Mouse (Mus musculus) neural tube, embryonic 13.5 days (tissue): Measurements from ENCODE around the gene Kdm2a. TPM values are rescaled to one million over a fixed set of nuclear protein-coding genes. Genes with fewer than 3 reads are reported as not detected.

Source experiments
- ATAC-seq: fragments of 200-750 bp; cut with Nextera tagmentation; 2 replicates; pipeline ENCODE4 v1.8.0; 2017; ENCODE audit warnings: low read depth, mild to moderate bottlenecking, moderate TSS enrichment, moderate library complexity
- H3K27ac ChIP-seq: fragments of 300-500 bp; sonication (generic); replicated peaks from 2 replicates; pipeline ENCODE4 v1.5.1; 2015; ENCODE audit warnings: moderate library complexity, mild to moderate bottlenecking, inconsistent platforms
- H3K27me3 ChIP-seq: fragments of 300-500 bp; sonication (generic); 2 replicates; pipeline ENCODE4 v1.6.1; 2015; ENCODE audit warnings: mild to moderate bottlenecking, inconsistent platforms
- H3K36me3 ChIP-seq: fragments of 300-500 bp; sonication (generic); 2 replicates; pipeline ENCODE4 v1.6.1; 2015; ENCODE audit warnings: mild to moderate bottlenecking, inconsistent platforms
- H3K4me1 ChIP-seq: fragments of 300-500 bp; sonication (generic); replicated peaks from 2 replicates; pipeline ENCODE4 v1.6.1; 2015; ENCODE audit warnings: inconsistent platforms
- H3K4me2 ChIP-seq: fragments of 300-500 bp; sonication (generic); 2 replicates; pipeline ENCODE4 v1.6.1; 2015; ENCODE audit warnings: inconsistent platforms, mild to moderate bottlenecking, moderate library complexity
- H3K4me3 ChIP-seq: fragments of 300-500 bp; sonication (generic); 2 replicates; pipeline ENCODE4 v1.5.1; 2015; ENCODE audit warnings: mild to moderate bottlenecking, inconsistent platforms
- H3K9ac ChIP-seq: fragments of 300-500 bp; sonication (generic); 2 replicates; pipeline ENCODE4 v1.6.1; 2015; ENCODE audit warnings: moderate library complexity, mild to moderate bottlenecking, inconsistent platforms
- H3K9me3 ChIP-seq: fragments of 300-500 bp; sonication (generic); 2 replicates; pipeline ENCODE4 v1.6.1; 2016; ENCODE audit warnings: inconsistent platforms
- WGBS: fragments of 180-500 bp; shearing (Covaris S2); methylation state at CpG from one replicate; pipeline ENCODE4 v1.1.7; 2015; 5-methylcytosine and 5-hydroxymethylcytosine counted together
- polyA plus RNA-seq: library from polyadenylated mRNA; unstranded; fragments of >200 nt; fragmentation: Nextera tagmentation; extraction: Ambion mirVana; gene quantifications from 2 replicates; pipeline ENCODE4 v1.2.1, GENCODE M21; 2015

Gene Kdm2a
- polyA plus RNA-seq, 1 experiment from 2014 or later = 38.2 TPM

DNA sequence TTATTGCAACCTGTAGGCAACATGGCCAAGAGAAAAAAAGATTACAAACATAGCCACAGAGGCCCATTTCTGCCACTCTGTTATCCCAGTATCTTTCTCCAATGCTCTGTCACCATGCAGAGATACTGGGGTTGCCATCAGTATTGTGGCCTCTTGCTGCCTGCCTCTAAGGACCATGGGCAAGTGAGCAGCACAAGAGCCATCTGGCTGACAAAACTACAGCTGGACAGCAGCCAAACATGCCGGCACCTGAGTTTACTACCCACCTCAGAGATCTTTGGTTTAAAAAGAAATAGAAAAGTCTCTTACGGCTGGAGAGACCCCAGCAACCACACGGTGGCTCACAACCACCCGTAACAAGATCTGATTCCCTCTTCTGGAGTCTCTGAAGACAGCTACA, 78.8 kb downstream of the Kdm2a start:
- Histone ChIP-seq H3K27me3 (no peaks in the 10 kb centered on the region), H3K9ac (no peak overlapping the region), H3K9me3 (no peaks in the 10 kb centered on the region), H3K4me1 (no peaks in the 10 kb centered on the region), H3K36me3 (peaks cover 86% of the 10 kb centered on the region), H3K4me3 (no peak overlapping the region), H3K27ac (no peak overlapping the region), H3K4me2 (no peak overlapping the region)
- 82% methylated on average over 4 of the region's 4 CpGs for WGBS
- no peak for ATAC-seq

- no peak overlapping the region for H3K9ac ChIP-seq
- no peak overlapping the region for H3K4me2 ChIP-seq
- peaks cover 75% of the 10 kb centered on the region for H3K36me3 ChIP-seq
- H3K27ac ChIP-seq = no peak overlapping the region
- ATAC-seq = no peak
- H3K9me3 ChIP-seq = no peaks in the 10 kb centered on the region
- no peaks in the 10 kb centered on the region for H3K4me1 ChIP-seq
- 93% methylated on average over 3 of the region's 3 CpGs for WGBS
- no peaks in the 10 kb centered on the region for H3K27me3 ChIP-seq
- H3K4me3 ChIP-seq = no peak overlapping the region
These were observed 80.9 kb downstream of the Kdm2a start for GRCm38 (mm10) chr19:4317181-4317580.

DNA sequence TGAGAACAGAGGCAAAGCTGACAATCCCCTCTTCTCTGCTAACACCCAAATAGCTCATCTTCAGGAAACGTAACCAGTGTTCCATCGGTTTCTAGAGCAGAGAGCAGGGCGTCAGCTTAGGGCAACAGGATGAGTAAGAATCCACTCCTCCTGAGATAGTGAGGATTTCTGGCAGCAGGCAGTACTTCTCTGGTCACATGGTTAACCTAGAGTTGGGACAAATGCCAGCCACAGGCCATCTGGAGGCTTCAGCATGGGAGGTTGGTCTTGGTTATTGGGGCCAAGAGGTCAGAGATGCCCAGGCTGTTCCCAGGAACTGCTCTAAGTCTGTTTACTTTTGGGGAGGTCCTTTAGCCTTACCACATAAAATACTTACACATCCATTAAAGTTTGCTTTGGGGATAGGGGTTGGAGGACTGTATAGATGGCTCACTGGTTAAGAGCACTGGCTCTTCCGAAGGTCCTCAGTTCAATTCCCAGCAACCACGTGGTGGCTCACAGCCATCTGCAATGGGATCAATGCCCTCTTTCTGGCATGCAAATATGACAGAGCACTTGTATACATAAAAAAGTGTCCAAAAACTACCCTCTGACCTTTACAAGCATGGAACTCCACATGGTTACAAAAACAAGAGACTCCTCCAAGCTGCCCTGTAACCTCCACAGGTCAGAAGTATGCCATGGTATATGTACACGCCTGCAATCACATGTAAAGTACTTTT, 82.7 kb downstream of the Kdm2a start:
- Histone ChIP-seq H3K36me3 (peaks cover 58% of the 10 kb centered on the region), H3K9me3 (no peaks in the 10 kb centered on the region)

GRCm38 (mm10) chr19:4309776-4310185, 88.3 kb downstream of the Kdm2a start:
- Histone ChIP-seq H3K9me3 (no peaks in the 10 kb centered on the region), H3K4me3 (no peak overlapping the region), H3K27me3 (no peaks in the 10 kb centered on the region), H3K27ac (no peak overlapping the region), H3K36me3 (peaks cover 9% of the 10 kb centered on the region), H3K4me1 (peaks cover 15% of the 10 kb centered on the region), H3K4me2 (no peak overlapping the region), H3K9ac (no peak overlapping the region)
- ATAC-seq = no peak

More for the DNA sequence above, 82.7 kb downstream of the Kdm2a start:
- 80% methylated on average over 6 of the region's 6 CpGs for WGBS
- no peak overlapping the region for H3K27ac ChIP-seq
- no peak for ATAC-seq
- H3K4me1 ChIP-seq = no peaks in the 10 kb centered on the region
- no peak overlapping the region for H3K9ac ChIP-seq
- H3K27me3 ChIP-seq = no peaks in the 10 kb centered on the region
- no peak overlapping the region for H3K4me3 ChIP-seq
- H3K4me2 ChIP-seq = no peak overlapping the region

DNA sequence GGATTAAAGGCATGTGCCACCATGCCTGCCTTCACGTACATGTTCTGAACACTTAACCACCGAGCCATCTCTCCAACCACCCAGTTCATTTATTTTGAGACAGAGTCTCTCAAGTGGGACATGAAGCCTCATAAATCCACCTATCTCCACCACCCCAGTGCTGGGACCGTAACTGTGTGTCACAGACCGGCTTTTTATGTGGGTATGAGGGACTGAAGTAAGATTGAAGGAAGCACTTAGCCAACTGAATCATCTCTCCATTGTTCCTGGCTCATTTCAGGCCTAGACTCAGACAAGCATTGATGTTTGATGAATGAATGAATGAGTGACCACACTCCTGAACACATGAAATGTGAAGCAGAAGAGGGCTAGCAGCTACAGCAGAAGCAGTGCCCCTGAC, 88.8 kb downstream of the Kdm2a start:
- Histone ChIP-seq H3K4me1 (peaks cover 20% of the 10 kb centered on the region), H3K9me3 (no peaks in the 10 kb centered on the region), H3K36me3 (peaks cover 9% of the 10 kb centered on the region), H3K4me2 (no peak overlapping the region), H3K9ac (no peak overlapping the region), H3K4me3 (no peak overlapping the region), H3K27ac (no peak overlapping the region), H3K27me3 (no peaks in the 10 kb centered on the region)
- no peak for ATAC-seq
- WGBS = 91% methylated on average over 4 of the region's 4 CpGs

DNA sequence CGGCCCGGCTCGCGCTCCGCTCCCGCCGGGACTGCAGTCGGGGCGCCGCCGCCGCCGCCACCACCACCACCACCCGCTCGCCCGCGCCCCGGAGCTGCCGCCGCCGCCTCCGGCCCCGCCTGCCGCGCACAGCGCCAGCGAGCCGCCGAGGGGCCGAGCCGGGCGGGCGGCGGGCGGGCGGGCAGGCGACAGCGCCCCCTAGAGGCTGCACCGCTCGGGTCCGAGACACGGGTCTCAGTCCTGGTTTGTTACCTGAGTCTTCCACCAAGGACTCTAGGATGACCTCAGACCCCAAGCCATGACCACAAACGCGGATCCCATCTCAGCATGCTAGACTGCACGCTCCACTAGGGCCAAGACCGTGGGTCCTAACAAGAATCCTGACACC, 91.9 kb downstream of the Kdm2a start, which contains the start of gene Grk2:
Gene Grk2 (minus strand): TSS at position 33 of the 388 bp plus-strand sequence.
- Histone ChIP-seq H3K4me1 (peaks cover 51% of the 10 kb centered on the region), H3K4me2 (peak within 1 kb of the TSS; percentile 85), H3K9me3 (no peaks in the 10 kb centered on the region), H3K27ac (peak within 1 kb of the TSS; percentile 89), H3K27me3 (no peaks in the 10 kb centered on the region), H3K36me3 (no peaks in the 10 kb centered on the region), H3K4me3 (peak within 1 kb of the TSS; percentile 94), H3K9ac (peak within 1 kb of the TSS; percentile 99)
- peak; percentile 68 for ATAC-seq
- WGBS = under 1% methylated on average over 10 of the region's 46 CpGs

- peaks cover 57% of the 10 kb centered on the region for H3K4me1 ChIP-seq
These were observed 92.4 kb downstream of the Kdm2a start for GRCm38 (mm10) chr19:4305491-4306189.

GRCm38 (mm10) chr19:4304871-4305321, 93.2 kb downstream of the Kdm2a start:
- peaks cover 64% of the 10 kb centered on the region for H3K4me1 ChIP-seq
- H3K27ac ChIP-seq = no peak overlapping the region; the same call in 1 of the 2 replicates

More at GRCm38 (mm10) chr19:4305491-4306189, 92.4 kb downstream of the Kdm2a start:
- peak overlapping the region; percentile 89 for H3K27ac ChIP-seq
- no peaks in the 10 kb centered on the region for H3K27me3 ChIP-seq
- no peaks in the 10 kb centered on the region for H3K36me3 ChIP-seq
- ATAC-seq = peak; percentile 62
- H3K4me3 ChIP-seq = peak overlapping the region; percentile 94
- H3K9me3 ChIP-seq = no peaks in the 10 kb centered on the region
- WGBS = under 1% methylated on average over 46 of the region's 68 CpGs
- H3K9ac ChIP-seq = peak overlapping the region; percentile 99
- H3K4me2 ChIP-seq = peak overlapping the region; percentile 85

DNA sequence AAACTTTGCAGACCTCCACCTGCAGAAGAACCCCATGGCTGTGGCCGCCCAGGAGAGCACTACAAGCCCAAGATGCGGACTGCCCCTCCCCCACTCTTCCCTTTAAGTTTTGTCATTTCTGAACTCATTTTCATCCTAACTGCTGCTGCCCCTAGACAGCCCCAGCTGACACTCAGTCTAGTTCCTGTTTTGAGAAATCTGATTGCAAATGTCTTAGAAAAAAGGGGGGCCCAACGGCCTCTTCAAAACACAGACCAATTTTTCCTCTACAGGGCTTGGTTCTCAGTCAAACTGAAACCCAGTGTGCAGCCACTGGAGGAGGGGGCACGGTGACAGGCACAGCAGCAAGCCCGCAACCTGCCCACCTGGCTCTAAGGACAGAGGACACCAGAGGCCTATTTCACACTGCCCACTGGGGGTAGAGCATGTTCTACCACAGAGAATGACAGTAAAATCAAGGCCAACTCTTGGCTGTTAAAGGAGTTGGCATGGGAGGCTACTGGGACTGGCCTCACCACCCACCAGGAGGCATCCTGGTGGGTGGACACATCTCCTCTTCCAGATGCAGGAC, 93.7 kb downstream of the Kdm2a start:
- Histone ChIP-seq H3K4me2 (peak overlapping the region; percentile 85), H3K4me1 (peaks cover 70% of the 10 kb centered on the region), H3K27ac (no peak overlapping the region; the same call in 1 of the 2 replicates), H3K36me3 (no peaks in the 10 kb centered on the region), H3K9me3 (no peaks in the 10 kb centered on the region), H3K4me3 (peak overlapping the region; percentile 94), H3K27me3 (no peaks in the 10 kb centered on the region), H3K9ac (peak overlapping the region; percentile 99)
- 84% methylated on average over 5 of the region's 5 CpGs for WGBS
- no peak for ATAC-seq

More at GRCm38 (mm10) chr19:4304871-4305321, 93.2 kb downstream of the Kdm2a start:
- 57% methylated on average over 4 of the region's 4 CpGs for WGBS
- Histone ChIP-seq H3K27me3 (no peaks in the 10 kb centered on the region), H3K36me3 (no peaks in the 10 kb centered on the region), H3K9ac (peak overlapping the region; percentile 99), H3K4me3 (peak overlapping the region; percentile 94), H3K9me3 (no peaks in the 10 kb centered on the region), H3K4me2 (peak overlapping the region; percentile 85)
- no peak for ATAC-seq

- Histone ChIP-seq H3K4me1 (peaks cover 77% of the 10 kb centered on the region), H3K4me2 (peak overlapping the region; percentile 85), H3K27ac (no peak overlapping the region), H3K4me3 (no peak overlapping the region), H3K27me3 (no peaks in the 10 kb centered on the region), H3K36me3 (no peaks in the 10 kb centered on the region), H3K9me3 (no peaks in the 10 kb centered on the region), H3K9ac (no peak overlapping the region)
- no peak for ATAC-seq
- 92% methylated on average over 5 of the region's 5 CpGs for WGBS
These were observed 94.5 kb downstream of the Kdm2a start for GRCm38 (mm10) chr19:4303640-4303995.

GRCm38 (mm10) chr19:4302936-4303639, 95.0 kb downstream of the Kdm2a start:
- peak overlapping the region; percentile 59; the same call in 1 of the 2 replicates for H3K9ac ChIP-seq
- ATAC-seq = no peak
- 71% methylated on average over 7 of the region's 7 CpGs for WGBS
- no peaks in the 10 kb centered on the region for H3K36me3 ChIP-seq
- no peaks in the 10 kb centered on the region for H3K27me3 ChIP-seq
- peak overlapping the region; percentile 12 for H3K4me3 ChIP-seq
- H3K27ac ChIP-seq = peak overlapping the region; percentile 87
- peaks cover 77% of the 10 kb centered on the region for H3K4me1 ChIP-seq
- no peaks in the 10 kb centered on the region for H3K9me3 ChIP-seq
- peak overlapping the region; percentile 85 for H3K4me2 ChIP-seq
